Comparison of ENCODE assay signal across 8 mouse cellular contexts in genomic region chr7:111182319-111182718, GRCm38 (mm10).
DNase-seq lines count a peak whose midpoint lies in the region; ATAC-seq lines count a peak whose summit lies in the region.

No protein-coding gene starts in this region.

- peak; percentile 68 for DNase-seq in urinary bladder, postnatal 14 days (ENCODE audit: low spot score)
- DNase-seq in urinary bladder, postnatal 4 days (ENCODE audit: low spot score in 2 of 2), result no peak
- DNase-seq in c-Kit-positive CD71-positive TER-119-positive erythroid progenitor cells, embryonic 14.5 days (ENCODE audit: low spot score), result peak; percentile 71
- DNase-seq in kidney, adult 18-20 months, result peak; percentile 67
- DNase-seq in neural tube, embryonic 11.5 days (ENCODE audit: low spot score), result peak; percentile 57

- peak; percentile 76 for ATAC-seq in forebrain, embryonic 15.5 days (replicated peaks)
- ATAC-seq in limb, embryonic 13.5 days (ENCODE audit: low FRiP score, low read depth), result peak; percentile 73
- no peak for ATAC-seq in neural tube, embryonic 11.5 days (ENCODE audit: insufficient read depth, low FRiP score, low TSS enrichment)
- no peak for ATAC-seq in activated CD4-positive, CD25-positive, alpha-beta regulatory T cell, adult 4 months

- H3K4me3 ChIP-seq in forebrain, embryonic 15.5 days, result no peak overlapping the region
- no peak overlapping the region for H3K4me3 ChIP-seq in limb, embryonic 13.5 days
- H3K4me3 ChIP-seq in neural tube, embryonic 11.5 days (ENCODE audit: low read depth, low read length), result no peak overlapping the region

- no peak overlapping the region for H3K9ac ChIP-seq in forebrain, embryonic 15.5 days (replicated peaks)
- H3K9ac ChIP-seq in limb, embryonic 13.5 days, result no peak overlapping the region
- no peak overlapping the region for H3K9ac ChIP-seq in neural tube, embryonic 11.5 days (ENCODE audit: low read length)

- H3K9me3 ChIP-seq in forebrain, embryonic 15.5 days, result no peaks in the 10 kb centered on the region
- no peaks in the 10 kb centered on the region for H3K9me3 ChIP-seq in limb, embryonic 13.5 days
- no peaks in the 10 kb centered on the region for H3K9me3 ChIP-seq in neural tube, embryonic 11.5 days (ENCODE audit: control insufficient read depth, low read length)

- H3K4me2 ChIP-seq in forebrain, embryonic 15.5 days (replicated peaks), result no peak overlapping the region
- H3K4me2 ChIP-seq in limb, embryonic 13.5 days (replicated peaks), result no peak overlapping the region
- H3K4me2 ChIP-seq in neural tube, embryonic 11.5 days (ENCODE audit: low read depth), result no peak overlapping the region

- WGBS in forebrain, embryonic 15.5 days, result 75% methylated on average over 3 of the region's 3 CpGs
- 73% methylated on average over 3 of the region's 3 CpGs for WGBS in limb, embryonic 13.5 days
- 69% methylated on average over 3 of the region's 3 CpGs for WGBS in neural tube, embryonic 11.5 days

- H3K27ac ChIP-seq in forebrain, embryonic 15.5 days (replicated peaks), result no peak overlapping the region
- no peak overlapping the region for H3K27ac ChIP-seq in limb, embryonic 13.5 days
- H3K27ac ChIP-seq in neural tube, embryonic 11.5 days (ENCODE audit: low read depth, low read length), result no peak overlapping the region

- no peaks in the 10 kb centered on the region for H3K36me3 ChIP-seq in forebrain, embryonic 15.5 days
- no peaks in the 10 kb centered on the region for H3K36me3 ChIP-seq in limb, embryonic 13.5 days
- H3K36me3 ChIP-seq in neural tube, embryonic 11.5 days (ENCODE audit: control insufficient read depth, insufficient read depth, low read length), result no peaks in the 10 kb centered on the region

- peaks cover 7% of the 10 kb centered on the region; the same call in 1 of the 2 replicates for H3K4me1 ChIP-seq in forebrain, embryonic 15.5 days
- peaks cover 30% of the 10 kb centered on the region for H3K4me1 ChIP-seq in limb, embryonic 13.5 days
- H3K4me1 ChIP-seq in neural tube, embryonic 11.5 days (ENCODE audit: control insufficient read depth, insufficient read depth, low read length), result no peaks in the 10 kb centered on the region

- H3K27me3 ChIP-seq in forebrain, embryonic 15.5 days, result no peaks in the 10 kb centered on the region
- H3K27me3 ChIP-seq in limb, embryonic 13.5 days, result 0 out of 2 replicates have a peak, but pooled peaks cover 2% of the 10 kb centered on the region
- H3K27me3 ChIP-seq in neural tube, embryonic 11.5 days (ENCODE audit: control insufficient read depth, insufficient read depth, low read length), result no peaks in the 10 kb centered on the region

Comparison
In these comparisons a context has a peak if more than half of its experiments do, and no peak if none do; other contexts are left out.
1. DNase-seq: peak in urinary bladder, postnatal 14 days (single experiment), c-Kit-positive CD71-positive TER-119-positive erythroid progenitor cells, embryonic 14.5 days (single experiment), kidney, adult 18-20 months (single experiment) and neural tube, embryonic 11.5 days (single experiment); none in urinary bladder, postnatal 4 days (0 of 2).
2. ATAC-seq: peak in forebrain, embryonic 15.5 days (single experiment) and limb, embryonic 13.5 days (single experiment); none in neural tube, embryonic 11.5 days (single experiment) and activated CD4-positive, CD25-positive, alpha-beta regulatory T cell, adult 4 months (single experiment).